In genomic region chr1:156884782-156885181, GRCm38 (mm10) we compare ENCODE assay signal across 20 mouse cellular contexts. TPM values are rescaled to one million over a fixed set of nuclear protein-coding genes. Genes with fewer than 3 reads are reported as not detected.
DNase-seq lines count a peak whose midpoint lies in the region; ATAC-seq and TF ChIP-seq lines count a peak whose summit lies in the region.
"Had no signal": no experiment of that assay in that cellular context is flagged by ENCODE, and none has a peak within 500 bp of the region (broad histone marks: within the 10 kb centered on the region; RNA-seq: fewer than 3 reads in every experiment).

No protein-coding gene starts in this region.

- intact Hi-C loops in left cerebral cortex, adult 2 months (cut with DNase I), result no loop called here

- no peak overlapping the region for H3K4me3 ChIP-seq in kidney, postnatal 0 days (replicated peaks; ENCODE audit: low read depth, low read length)
- no peak overlapping the region for H3K4me3 ChIP-seq in left cerebral cortex, adult 2 months
- H3K4me3 ChIP-seq: embryonic facial prominence, embryonic 13.5 days; forebrain, embryonic 12.5 days; heart, embryonic 10.5 days; hindbrain, embryonic 12.5 days had no signal

- no peak for ATAC-seq in kidney, postnatal 0 days (replicated peaks; ENCODE audit: low FRiP score, low read depth)
- ATAC-seq: forebrain, embryonic 16.5 days; hindbrain, embryonic 16.5 days; inflammation-experienced regulatory T-cells, adult 6 months had no signal

- H3K4me2 ChIP-seq in kidney, postnatal 0 days (ENCODE audit: low read length), result no peak overlapping the region
- H3K4me2 ChIP-seq: embryonic facial prominence, embryonic 13.5 days; forebrain, embryonic 12.5 days; hindbrain, embryonic 12.5 days had no signal

- no peak overlapping the region for H3K27ac ChIP-seq in kidney, postnatal 0 days
- no peak overlapping the region for H3K27ac ChIP-seq in left cerebral cortex, adult 2 months
- H3K27ac ChIP-seq: embryonic facial prominence, embryonic 13.5 days; forebrain, embryonic 12.5 days; heart, embryonic 10.5 days; hindbrain, embryonic 12.5 days had no signal

- TF ChIP-seq CTCF in kidney, postnatal 0 days (IDR thresholded peaks at IDR 0.05; ENCODE audit: low read depth), result no peak
- TF ChIP-seq CTCF in left cerebral cortex, adult 2 months (IDR thresholded peaks at IDR 0.05), result no peak

- H3K4me1 ChIP-seq in kidney, postnatal 0 days (replicated peaks; ENCODE audit: insufficient read depth, low read length), result peaks cover 7% of the 10 kb centered on the region; the same call in 1 of the 2 replicates
- H3K4me1 ChIP-seq: embryonic facial prominence, embryonic 13.5 days; forebrain, embryonic 12.5 days; heart, embryonic 10.5 days; hindbrain, embryonic 12.5 days had no signal

- H3K9ac ChIP-seq in kidney, postnatal 0 days (ENCODE audit: low read depth, low read length), result no peak overlapping the region
- H3K9ac ChIP-seq: embryonic facial prominence, embryonic 13.5 days; forebrain, embryonic 12.5 days; hindbrain, embryonic 12.5 days had no signal

- 23% methylated on average over 2 of the region's 2 CpGs for WGBS in kidney, postnatal 0 days

- DNase-seq in kidney, adult 9 months, result peak; percentile 7
- no peak for DNase-seq in kidney, postnatal 14 days
- DNase-seq in kidney, postnatal 0 days (ENCODE audit: low spot score), result peak; percentile 22
- DNase-seq in kidney, postnatal 25 days, result no peak
- DNase-seq in adrenal gland, postnatal 14 days, result peak; percentile 35
- DNase-seq in left cerebral cortex, adult 2 months (ENCODE audit: extremely low spot score in 1 of 2, low spot score in 2 of 2), result no peak
- DNase-seq: cerebellum, adult 11-12 months; cerebellum, adult 9-11 months; cerebellum, postnatal 36 days; gastrocnemius, postnatal 10 days; heart, adult 18-20 months; heart, postnatal 10 days; heart, postnatal 4 days had no signal

- H3K36me3 ChIP-seq in kidney, postnatal 0 days (ENCODE audit: insufficient read depth, low read length), result no peaks in the 10 kb centered on the region

- no peaks in the 10 kb centered on the region for H3K27me3 ChIP-seq in kidney, postnatal 0 days (ENCODE audit: insufficient read depth, low read length)
- H3K27me3 ChIP-seq: embryonic facial prominence, embryonic 13.5 days; forebrain, embryonic 12.5 days; hindbrain, embryonic 12.5 days had no signal

- H3K9me3 ChIP-seq in kidney, postnatal 0 days (replicated peaks; ENCODE audit: low read length), result no peaks in the 10 kb centered on the region
- H3K9me3 ChIP-seq: embryonic facial prominence, embryonic 13.5 days; forebrain, embryonic 12.5 days; heart, embryonic 10.5 days; hindbrain, embryonic 12.5 days had no signal

RNA-seq across cellular contexts. Expression of gene Angptl1, which starts 46.4 kb away (rescaled TPM):
- polyA plus RNA-seq in kidney, postnatal 0 days (2015; fragmentation: Nextera tagmentation; extraction: Ambion mirVana), result 1.0 TPM in 2 replicates
- total RNA-seq in adrenal gland, postnatal 14 days (2021), result 4.2 and 4.3 TPM in 2 replicates
- under 1 TPM; 0.42 to 0.68 TPM for total RNA-seq in left cerebral cortex, adult 2 months (2021)

RNA-seq across cellular contexts. Expression of gene Ralgps2, which starts 54.6 kb away (rescaled TPM):
- 47.2 and 53.2 TPM in 2 replicates for polyA plus RNA-seq in kidney, postnatal 0 days (2015; fragmentation: Nextera tagmentation; extraction: Ambion mirVana)
- total RNA-seq in adrenal gland, postnatal 14 days (2021), result 28.6 and 30.3 TPM in 2 replicates
- 10 to 100 TPM; 40.5 to 43.2 TPM for total RNA-seq in left cerebral cortex, adult 2 months (2021)

Comparison
In these comparisons a context has a peak if more than half of its experiments do, and no peak if none do; other contexts are left out.
1. DNase-seq: peak in kidney, adult 9 months (single experiment), kidney, postnatal 0 days (single experiment) and adrenal gland, postnatal 14 days (single experiment); none in kidney, postnatal 14 days (single experiment), kidney, postnatal 25 days (0 of 2) and left cerebral cortex, adult 2 months (0 of 2).